In the genomic region with DNA sequence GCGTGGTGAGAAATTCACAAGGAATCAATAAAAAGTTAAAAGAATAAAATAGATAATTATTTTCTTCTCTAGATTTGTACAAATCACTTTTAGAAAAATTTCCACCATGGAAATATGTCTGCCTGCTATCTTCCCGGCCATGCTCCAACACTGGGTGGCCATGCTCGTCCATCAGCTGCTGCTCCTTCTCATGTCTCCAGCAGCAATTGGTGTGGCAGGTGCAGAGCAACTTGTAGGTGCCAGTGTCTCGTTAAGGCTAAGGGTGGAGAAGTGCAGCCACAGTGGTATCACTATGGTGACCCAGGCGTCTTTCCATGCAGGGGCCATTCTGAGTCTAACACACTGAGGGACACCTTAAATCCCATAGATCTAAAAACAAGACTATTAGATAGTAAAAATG, we compare ENCODE assay signal across 29 mouse cellular contexts.
"Had no signal": no experiment of that assay in that cellular context is flagged by ENCODE, and none has a peak within 500 bp of the region (broad histone marks: within the 10 kb centered on the region; RNA-seq: fewer than 3 reads in every experiment).

No protein-coding gene starts in this region.

- H3K4me3 ChIP-seq: heart, embryonic 12.5 days; heart, embryonic 13.5 days; heart, embryonic 15.5 days; hindbrain, embryonic 10.5 days; hindbrain, embryonic 12.5 days; hindbrain, embryonic 13.5 days; hindbrain, embryonic 15.5 days; intestine, embryonic 15.5 days; kidney, embryonic 15.5 days; layer of hippocampus, adult 2 months had no signal

- H3K4me1 ChIP-seq: hindbrain, embryonic 12.5 days; intestine, embryonic 15.5 days had no signal

- H3K27ac ChIP-seq: heart, embryonic 13.5 days; heart, embryonic 15.5 days; hindbrain, embryonic 10.5 days; hindbrain, embryonic 12.5 days; hindbrain, embryonic 13.5 days; hindbrain, embryonic 14.5 days; hindbrain, embryonic 15.5 days; hindbrain, postnatal 0 days; intestine, embryonic 15.5 days; kidney, embryonic 15.5 days; kidney, postnatal 0 days; layer of hippocampus, adult 2 months had no signal

- H3K9me3 ChIP-seq: heart, embryonic 12.5 days; heart, embryonic 13.5 days; heart, embryonic 15.5 days; hindbrain, embryonic 10.5 days; hindbrain, embryonic 12.5 days; hindbrain, embryonic 13.5 days; hindbrain, embryonic 15.5 days; intestine, embryonic 15.5 days; kidney, embryonic 15.5 days had no signal

- DNase-seq: heart, postnatal 10 days; heart, postnatal 14 days; heart, postnatal 36 days; heart, postnatal 4 days; kidney, adult 11 months; kidney, adult 18-20 months; kidney, adult 2 months; kidney, adult 8-10 months; kidney, adult 9 months; kidney, postnatal 10 days; kidney, postnatal 14 days; kidney, postnatal 25 days; kidney, postnatal 36 days; layer of hippocampus, adult 9-11 months; layer of hippocampus, postnatal 36 days had no signal

- H3K27me3 ChIP-seq: heart, embryonic 12.5 days; heart, embryonic 13.5 days; heart, embryonic 15.5 days; hindbrain, embryonic 12.5 days; hindbrain, embryonic 13.5 days; hindbrain, embryonic 15.5 days; intestine, embryonic 15.5 days; kidney, embryonic 15.5 days had no signal

- H3K36me3 ChIP-seq: heart, embryonic 12.5 days; heart, embryonic 13.5 days; heart, embryonic 15.5 days; hindbrain, embryonic 10.5 days; hindbrain, embryonic 12.5 days; hindbrain, embryonic 13.5 days; hindbrain, embryonic 15.5 days; intestine, embryonic 15.5 days; kidney, embryonic 15.5 days had no signal

- H3K9ac ChIP-seq: heart, embryonic 12.5 days; heart, embryonic 13.5 days; heart, embryonic 15.5 days; hindbrain, embryonic 12.5 days; hindbrain, embryonic 13.5 days; hindbrain, embryonic 14.5 days; hindbrain, embryonic 15.5 days; intestine, embryonic 15.5 days; kidney, embryonic 15.5 days had no signal

- H3K4me2 ChIP-seq: heart, embryonic 11.5 days; heart, embryonic 12.5 days; heart, embryonic 13.5 days; heart, embryonic 15.5 days; hindbrain, embryonic 12.5 days; hindbrain, embryonic 13.5 days; hindbrain, embryonic 14.5 days; hindbrain, embryonic 15.5 days; intestine, embryonic 15.5 days; kidney, embryonic 15.5 days had no signal
